Mouse (Mus musculus) liver, postnatal 0 days (tissue): ENCODE measurements around the gene Tbc1d23.

Experiments
- CTCF ChIP-seq: sonication (generic); IDR thresholded peaks from 2 replicates; pipeline ENCODE4 v1.5.1; 2016; ENCODE audit warnings: antibody characterized with exemption, low read depth
- EP300 ChIP-seq: IDR thresholded peaks from 2 replicates; pipeline ENCODE4 v1.6.1; 2016; ENCODE audit warnings: antibody characterized with exemption, low read depth, mild to moderate bottlenecking

DNA sequence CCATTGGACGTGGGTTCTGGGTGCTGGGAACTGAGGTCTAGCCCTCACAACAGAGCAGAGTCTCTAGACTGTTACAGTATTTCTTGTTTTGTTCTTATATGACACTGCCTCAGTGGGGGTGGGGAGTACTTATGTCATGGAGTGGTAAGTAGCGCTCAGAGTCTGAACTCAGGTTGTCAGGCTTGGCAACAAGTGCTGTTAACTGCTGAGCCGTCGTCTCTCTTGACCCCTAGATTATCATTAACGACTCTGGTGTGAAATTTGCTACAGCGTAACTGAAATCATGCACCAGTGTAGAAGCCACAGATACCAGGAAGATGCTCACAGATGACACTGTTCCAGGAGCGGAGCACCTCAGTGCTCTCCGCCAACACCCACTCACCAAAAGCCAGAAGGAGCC lies 60.1 kb downstream of the Tbc1d23 start:
- no peak for TF ChIP-seq CTCF
- no peak for TF ChIP-seq EP300
